Mouse (Mus musculus): ENCODE measurements around the gene Paics. TPM values are rescaled to one million over a fixed set of nuclear protein-coding genes. Genes with fewer than 3 reads are reported as not detected.
A peak's percentile ranks its signal among the peaks of the same experiment; 100 is the strongest.

Gene Paics
- total and polyA plus RNA-seq, 2 experiments: 165 to 359 TPM

DNA sequence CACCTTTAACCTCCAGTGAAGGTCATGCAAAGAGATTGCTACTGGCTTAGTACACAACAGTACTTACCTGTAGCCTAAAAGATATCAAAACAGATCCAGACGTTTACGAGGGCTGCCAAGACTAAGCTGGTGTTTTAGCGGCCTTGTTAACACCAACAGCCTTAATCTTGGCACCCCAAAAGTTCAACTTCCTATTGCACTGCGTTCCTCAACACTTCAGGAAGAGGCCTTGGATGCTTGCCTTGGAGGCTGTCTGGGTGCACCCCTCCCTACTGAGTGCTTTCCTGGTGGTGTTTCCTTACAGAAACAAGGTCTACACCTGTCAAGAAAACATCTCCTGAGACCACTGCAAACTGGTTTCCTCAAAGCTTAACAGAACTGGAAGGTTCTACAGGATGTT, 4.0 kb upstream of the Paics start:
- Histone ChIP-seq H3K36me3 (ENCODE audit: control insufficient read depth, insufficient read depth, low read length) (peaks cover 2% of the 10 kb centered on the region; the same call in 1 of the 2 replicates), H3K27me3 (ENCODE audit: control insufficient read depth, insufficient read depth, low read length) (no peaks in the 10 kb centered on the region), H3K4me3 (ENCODE audit: insufficient read depth, low read depth, low read length) (no peak overlapping the region), H3K9ac (ENCODE audit: low read depth, low read length) (no peak overlapping the region), H3K79me2 (ENCODE audit: control insufficient read depth, insufficient read depth, low read length) (peaks cover 28% of the 10 kb centered on the region; the same call in 1 of the 2 replicates), H3K27ac (replicated peaks; ENCODE audit: insufficient read depth, low read depth, low read length) (peak overlapping the region; percentile 15; the same call in 1 of the 2 replicates), H3K4me1 (ENCODE audit: control insufficient read depth, insufficient read depth, low read length) (peaks cover 24% of the 10 kb centered on the region)
- peak; percentile 50 for DNase-seq (ENCODE audit: extremely low read depth, low read depth, low spot score)
- 9% methylated on average over 4 of the region's 4 CpGs for WGBS
- TF ChIP-seq CTCF (IDR thresholded peaks at IDR 0.05; ENCODE audit: low read depth, low read length) (no peak), POLR2A (IDR thresholded peaks at IDR 0.05; ENCODE audit: extremely low read depth, insufficient read depth, low read length) (no peak)

DNA sequence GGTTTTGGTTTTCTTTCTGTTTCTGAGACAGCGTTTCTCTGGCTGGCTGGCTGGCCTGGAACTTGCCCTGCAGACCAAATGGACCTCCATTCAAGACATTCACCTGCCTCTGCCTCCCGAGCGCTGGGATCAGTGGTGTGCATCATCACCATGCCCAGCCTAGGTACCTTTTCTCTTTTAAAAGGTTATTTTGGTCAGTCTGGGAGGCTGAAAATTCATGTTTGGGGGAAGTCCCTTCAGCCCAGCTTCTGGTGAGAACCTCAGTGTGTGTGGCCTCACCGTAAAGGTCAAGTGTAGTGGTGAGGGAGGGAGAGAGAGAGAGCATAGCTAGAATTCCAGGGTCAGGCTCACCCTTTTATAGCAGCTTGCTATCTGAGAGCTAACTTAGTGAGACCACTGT, 3.3 kb upstream of the Paics start:
- 76% methylated on average over 4 of the region's 4 CpGs for WGBS
- H3K9ac ChIP-seq (ENCODE audit: low read depth, low read length): no peak overlapping the region
- H3K36me3 ChIP-seq (ENCODE audit: control insufficient read depth, insufficient read depth, low read length): peaks cover 2% of the 10 kb centered on the region; the same call in 1 of the 2 replicates
- H3K4me1 ChIP-seq (ENCODE audit: control insufficient read depth, insufficient read depth, low read length): peaks cover 22% of the 10 kb centered on the region
- DNase-seq (ENCODE audit: extremely low read depth, low read depth, low spot score): no peak
- no peak overlapping the region for H3K27ac ChIP-seq (replicated peaks; ENCODE audit: insufficient read depth, low read depth, low read length)
- peaks cover 28% of the 10 kb centered on the region; the same call in 1 of the 2 replicates for H3K79me2 ChIP-seq (ENCODE audit: control insufficient read depth, insufficient read depth, low read length)
- H3K4me3 ChIP-seq (ENCODE audit: insufficient read depth, low read depth, low read length): no peak overlapping the region
- no peaks in the 10 kb centered on the region for H3K27me3 ChIP-seq (ENCODE audit: control insufficient read depth, insufficient read depth, low read length)
- TF ChIP-seq CTCF (IDR thresholded peaks at IDR 0.05; ENCODE audit: low read depth, low read length) (no peak), POLR2A (IDR thresholded peaks at IDR 0.05; ENCODE audit: extremely low read depth, insufficient read depth, low read length) (no peak)

DNA sequence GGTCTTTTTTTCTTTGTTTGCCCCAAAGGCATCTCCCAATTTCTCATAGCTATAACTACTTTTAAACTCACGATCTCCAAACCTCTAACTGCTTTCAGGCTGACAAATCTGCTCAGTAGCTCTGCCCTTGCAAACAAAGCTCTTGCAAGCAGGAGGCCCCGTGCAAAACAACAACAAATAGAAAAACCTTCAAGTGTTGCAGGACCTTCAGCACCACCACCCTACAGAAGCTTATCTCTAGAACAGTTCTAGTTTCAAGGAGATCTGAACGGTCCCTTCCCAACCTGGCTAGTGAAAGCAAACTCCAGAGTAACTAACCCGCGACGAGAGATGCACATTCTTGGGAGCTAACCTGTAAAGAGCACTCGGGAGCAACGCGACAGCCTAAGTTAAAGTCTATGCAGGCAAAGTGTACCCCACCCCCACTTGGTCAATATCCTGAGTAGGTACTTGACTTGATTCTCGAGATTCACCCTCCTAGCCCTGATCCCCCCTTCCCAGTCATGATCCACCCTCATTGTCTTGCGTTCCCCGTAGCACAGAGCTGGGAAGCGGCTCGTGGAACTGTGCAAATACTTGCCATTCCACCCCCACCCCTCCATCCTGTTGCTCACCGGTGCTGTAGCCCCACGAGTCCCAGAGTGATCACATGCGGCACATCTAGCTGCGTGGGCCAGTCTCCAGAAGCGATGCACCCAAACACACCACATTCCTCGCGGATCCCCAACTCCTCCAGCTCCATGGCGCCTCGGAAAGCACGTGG, 583 bp upstream of the Paics start:
- Histone ChIP-seq H3K9ac (ENCODE audit: low read depth, low read length) (peak overlapping the region; percentile 75), H3K79me2 (ENCODE audit: control insufficient read depth, insufficient read depth, low read length) (peaks cover 23% of the 10 kb centered on the region; the same call in 1 of the 2 replicates), H3K27ac (replicated peaks; ENCODE audit: insufficient read depth, low read depth, low read length) (peak overlapping the region; percentile 77), H3K4me3 (ENCODE audit: insufficient read depth, low read depth, low read length) (peak overlapping the region; percentile 77), H3K36me3 (ENCODE audit: control insufficient read depth, insufficient read depth, low read length) (peaks cover 3% of the 10 kb centered on the region; the same call in 1 of the 2 replicates), H3K27me3 (ENCODE audit: control insufficient read depth, insufficient read depth, low read length) (no peaks in the 10 kb centered on the region), H3K4me1 (ENCODE audit: control insufficient read depth, insufficient read depth, low read length) (peaks cover 33% of the 10 kb centered on the region)
- TF ChIP-seq CTCF (IDR thresholded peaks at IDR 0.05; ENCODE audit: low read depth, low read length): no peak
- TF ChIP-seq POLR2A (IDR thresholded peaks at IDR 0.05; ENCODE audit: extremely low read depth, insufficient read depth, low read length): no peak
- under 1% methylated on average over 24 of the region's 24 CpGs for WGBS
- peak; percentile 56 for DNase-seq (ENCODE audit: extremely low read depth, low read depth, low spot score)

DNA sequence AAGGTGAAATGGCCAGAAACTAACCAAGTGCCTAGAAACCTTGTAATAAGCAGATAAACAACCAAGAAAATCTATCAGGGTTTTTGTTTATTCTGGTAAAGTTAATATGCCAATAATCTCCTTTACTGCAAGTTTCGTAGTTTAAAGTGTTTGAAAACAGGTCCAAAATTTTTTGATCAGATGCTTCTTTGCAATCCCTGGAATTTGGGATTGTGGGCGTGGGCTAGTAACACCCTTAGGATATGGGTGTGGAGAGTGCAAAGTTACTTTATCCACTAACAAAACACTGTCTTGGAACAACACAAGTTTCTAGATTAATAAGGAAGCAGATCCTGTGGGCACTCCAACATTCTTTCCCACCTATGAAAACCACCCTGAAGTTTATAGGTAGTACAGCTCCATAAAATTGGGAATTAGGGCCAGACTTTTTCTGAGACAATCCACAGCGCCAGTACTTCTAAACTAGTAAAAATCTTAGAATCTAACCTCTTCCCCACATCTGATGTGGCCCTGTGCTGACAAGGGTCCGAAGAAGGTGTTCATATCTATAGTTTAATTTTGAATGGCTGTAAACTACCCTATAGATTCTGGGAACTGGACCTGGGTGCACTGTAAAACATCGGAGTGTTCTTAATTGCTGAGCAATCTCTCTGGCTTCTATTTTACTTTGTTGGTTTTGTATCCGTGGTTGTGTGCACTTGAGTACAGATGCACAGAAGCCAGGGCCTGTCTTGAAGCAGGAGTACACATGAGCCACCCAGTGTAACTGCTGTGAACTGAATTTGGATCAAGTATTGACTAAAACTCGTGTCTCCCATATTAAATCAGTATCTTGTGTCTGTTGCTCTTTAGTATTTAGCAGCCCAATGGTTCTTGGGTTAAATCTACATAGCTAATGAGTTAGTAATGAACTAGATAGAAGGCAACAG, 1.3 kb downstream of the Paics start:
- Histone ChIP-seq H3K79me2 (ENCODE audit: control insufficient read depth, insufficient read depth, low read length) (peaks cover 12% of the 10 kb centered on the region; the same call in 1 of the 2 replicates), H3K36me3 (ENCODE audit: control insufficient read depth, insufficient read depth, low read length) (peaks cover 13% of the 10 kb centered on the region), H3K27ac (replicated peaks; ENCODE audit: insufficient read depth, low read depth, low read length) (peak overlapping the region; percentile 95), H3K27me3 (ENCODE audit: control insufficient read depth, insufficient read depth, low read length) (no peaks in the 10 kb centered on the region), H3K4me3 (ENCODE audit: insufficient read depth, low read depth, low read length) (peak overlapping the region; percentile 92), H3K4me1 (ENCODE audit: control insufficient read depth, insufficient read depth, low read length) (peaks cover 30% of the 10 kb centered on the region), H3K9ac (ENCODE audit: low read depth, low read length) (peak overlapping the region; percentile 96)
- DNase-seq (ENCODE audit: extremely low read depth, low read depth, low spot score): peak; percentile 63
- TF ChIP-seq CTCF (IDR thresholded peaks at IDR 0.05; ENCODE audit: low read depth, low read length): no peak
- no peak for TF ChIP-seq POLR2A (IDR thresholded peaks at IDR 0.05; ENCODE audit: extremely low read depth, insufficient read depth, low read length)
- WGBS: 5% methylated on average over 7 of the region's 7 CpGs

DNA sequence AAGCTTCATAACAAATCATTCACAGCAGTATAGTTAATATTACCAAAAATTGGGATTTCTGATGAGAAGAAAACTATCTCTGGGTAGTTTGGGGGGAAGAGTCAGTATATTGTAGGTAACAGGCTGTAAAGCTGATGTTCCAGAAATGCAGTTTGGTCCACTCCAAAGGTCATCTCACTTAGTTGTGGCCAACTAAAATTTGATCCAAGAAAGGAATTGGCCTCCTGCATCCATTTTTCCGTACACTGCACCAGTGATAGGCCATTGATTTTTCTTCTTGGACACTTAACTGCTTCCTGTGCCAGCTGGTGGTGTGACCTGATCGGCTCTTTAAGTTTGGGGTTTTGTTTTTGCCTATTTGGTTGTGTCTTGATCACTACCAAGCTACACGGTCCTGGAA, 2.7 kb downstream of the Paics start:
- peak; percentile 98 for DNase-seq (ENCODE audit: extremely low read depth, low read depth, low spot score)
- Histone ChIP-seq H3K79me2 (ENCODE audit: control insufficient read depth, insufficient read depth, low read length) (peaks cover 12% of the 10 kb centered on the region; the same call in 1 of the 2 replicates), H3K27ac (replicated peaks; ENCODE audit: insufficient read depth, low read depth, low read length) (peak overlapping the region; percentile 90), H3K27me3 (ENCODE audit: control insufficient read depth, insufficient read depth, low read length) (no peaks in the 10 kb centered on the region), H3K4me3 (ENCODE audit: insufficient read depth, low read depth, low read length) (peak overlapping the region; percentile 38; the same call in 1 of the 2 replicates), H3K9ac (ENCODE audit: low read depth, low read length) (peak overlapping the region; percentile 77), H3K36me3 (ENCODE audit: control insufficient read depth, insufficient read depth, low read length) (peaks cover 27% of the 10 kb centered on the region), H3K4me1 (ENCODE audit: control insufficient read depth, insufficient read depth, low read length) (peaks cover 25% of the 10 kb centered on the region)
- 14% methylated on average over 3 of the region's 3 CpGs for WGBS
- TF ChIP-seq CTCF (IDR thresholded peaks at IDR 0.05; ENCODE audit: low read depth, low read length): no peak
- TF ChIP-seq POLR2A (IDR thresholded peaks at IDR 0.05; ENCODE audit: extremely low read depth, insufficient read depth, low read length): no peak

Measured in liver, adult 2 months (tissue).